Mouse (Mus musculus): ENCODE data around the gene Asprv1. TPM values are rescaled to one million over a fixed set of nuclear protein-coding genes. Genes with fewer than 3 reads are reported as not detected.
A peak's percentile ranks its signal among the peaks of the same experiment; 100 is the strongest.

Asprv1 gene
- 1 to 10 TPM; 1.5 to 1.7 TPM for total RNA-seq (2021)
- long read RNA-seq, experiment 1, partial matches to known transcripts = 0 of 1 reads
- long read RNA-seq, experiment 1, other reads (novel, unspliced or antisense) = 0 of 1 reads
- long read RNA-seq, experiment 2, partial matches to known transcripts = 0 of 1 reads
- long read RNA-seq, experiment 2, other reads (novel, unspliced or antisense) = 0 of 1 reads

- DNase-seq (ENCODE audit: low spot score in 2 of 2) = no peak
- intact Hi-C loops (cut with DNase I) = no loop called here
Observed at GRCm38 (mm10) chr6:86627946-86628345, at the start of gene Asprv1. Gene Asprv1 (plus strand): TSS chr6:86628164.

GRCm38 (mm10) chr6:86578396-86578795, 49.6 kb upstream of the Asprv1 start:
- no peak for DNase-seq (ENCODE audit: low spot score in 2 of 2)
- intact Hi-C loops (cut with DNase I) = no loop called here

DNA sequence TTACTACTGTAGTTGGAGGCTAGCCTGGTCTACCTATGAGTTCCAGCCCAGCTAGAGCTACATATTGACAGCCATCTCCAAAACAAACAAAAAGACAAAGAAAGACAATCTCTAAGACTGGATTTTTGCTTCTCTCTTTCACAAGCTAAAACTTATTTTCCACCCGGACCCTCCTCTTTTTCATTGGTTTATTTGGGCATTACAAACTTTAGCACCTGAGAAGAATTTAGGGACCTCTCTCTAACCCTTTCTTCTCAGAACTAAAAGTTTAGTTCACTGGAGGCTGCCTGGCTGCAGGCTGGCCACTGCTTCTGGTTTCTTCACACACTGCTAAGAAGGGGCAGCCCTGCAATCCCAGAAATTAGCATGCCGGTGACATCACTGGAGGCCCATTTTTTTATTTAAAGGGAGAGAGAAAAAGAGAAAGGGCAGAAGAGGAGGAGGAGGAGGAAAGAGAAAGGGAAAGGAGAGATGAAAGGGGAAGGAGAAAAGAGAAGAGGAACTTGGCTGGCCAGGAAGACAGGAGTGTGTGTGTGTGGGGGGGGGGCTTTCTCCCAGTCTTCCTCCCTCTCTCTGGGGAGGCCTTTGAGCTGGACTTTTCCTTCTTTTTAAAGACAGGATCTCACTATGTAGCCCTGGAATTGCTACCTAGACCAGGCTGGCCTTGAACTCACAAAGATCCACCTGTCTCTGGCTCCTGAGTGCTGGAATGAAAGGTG, 48.7 kb upstream of the Asprv1 start:
- intact Hi-C loops (cut with DNase I) = no loop called here
- no peak for DNase-seq (ENCODE audit: low spot score in 2 of 2)

DNA sequence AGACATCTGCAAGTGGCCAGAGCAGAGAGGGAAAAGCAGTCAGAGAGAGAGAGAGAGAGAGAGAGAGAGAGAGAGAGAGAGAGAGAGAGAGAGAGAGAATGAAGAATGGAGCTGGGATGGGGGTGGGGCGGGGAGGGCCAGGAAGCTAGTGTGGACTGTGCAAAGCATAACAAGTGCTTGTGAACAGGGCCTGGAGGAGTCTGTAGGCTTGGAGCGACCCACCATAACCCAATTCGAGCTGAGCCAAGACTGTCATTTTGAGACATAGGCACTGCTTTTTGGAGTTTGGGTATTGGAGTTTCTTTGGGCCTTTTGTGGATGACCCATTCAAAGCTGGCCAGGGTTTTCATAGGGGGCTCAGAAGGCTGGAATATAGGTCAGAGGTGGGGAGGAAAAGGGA, 48.0 kb upstream of the Asprv1 start:
- intact Hi-C loops (cut with DNase I) = no loop called here
- DNase-seq (ENCODE audit: low spot score in 2 of 2) = no peak

- DNase-seq (ENCODE audit: low spot score in 2 of 2) = no peak
- intact Hi-C loops (cut with DNase I) = no loop called here
Observed at GRCm38 (mm10) chr6:86583141-86583540, 44.8 kb upstream of the Asprv1 start.

- intact Hi-C loops (cut with DNase I) = no loop called here
- no peak for DNase-seq (ENCODE audit: low spot score in 2 of 2)
Observed at GRCm38 (mm10) chr6:86583601-86584215, 44.3 kb upstream of the Asprv1 start.

DNA sequence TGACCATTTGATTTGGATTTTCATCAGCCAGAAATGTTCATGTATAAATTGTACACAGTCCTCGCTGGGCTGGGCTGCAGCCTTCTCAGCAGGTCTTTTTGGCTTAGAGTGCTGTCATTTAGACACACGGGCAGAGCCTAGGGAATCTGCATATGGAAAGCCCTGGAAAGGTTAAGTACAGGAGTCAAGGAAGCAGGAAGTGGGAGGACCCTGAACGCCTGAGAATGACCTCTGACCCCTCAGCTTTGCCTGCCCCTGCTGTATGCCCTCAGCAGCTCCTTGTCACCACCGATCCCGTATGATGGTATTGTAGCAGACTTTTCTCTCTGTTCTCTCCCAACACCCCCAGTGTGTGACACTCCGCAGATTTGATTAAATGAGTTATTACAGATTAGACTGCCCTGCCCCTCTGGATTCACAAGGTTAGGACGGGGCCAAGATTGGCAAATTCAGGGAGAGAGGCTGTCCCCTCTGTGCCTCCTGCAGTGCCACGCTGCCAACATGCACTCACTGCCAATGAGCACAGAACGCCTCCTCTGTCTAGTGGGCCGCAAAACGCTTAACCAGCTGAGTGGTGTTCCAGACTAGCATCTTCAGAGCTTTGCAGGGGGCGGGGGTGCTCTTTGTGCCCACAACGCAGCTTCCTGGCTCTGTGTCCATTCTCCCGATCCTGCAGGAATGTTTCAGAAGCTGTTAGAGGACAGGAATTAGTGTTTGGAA, 43.5 kb upstream of the Asprv1 start:
- intact Hi-C loops (cut with DNase I) = no loop called here
- DNase-seq (ENCODE audit: low spot score in 2 of 2) = peak; percentile 79 to 93

DNA sequence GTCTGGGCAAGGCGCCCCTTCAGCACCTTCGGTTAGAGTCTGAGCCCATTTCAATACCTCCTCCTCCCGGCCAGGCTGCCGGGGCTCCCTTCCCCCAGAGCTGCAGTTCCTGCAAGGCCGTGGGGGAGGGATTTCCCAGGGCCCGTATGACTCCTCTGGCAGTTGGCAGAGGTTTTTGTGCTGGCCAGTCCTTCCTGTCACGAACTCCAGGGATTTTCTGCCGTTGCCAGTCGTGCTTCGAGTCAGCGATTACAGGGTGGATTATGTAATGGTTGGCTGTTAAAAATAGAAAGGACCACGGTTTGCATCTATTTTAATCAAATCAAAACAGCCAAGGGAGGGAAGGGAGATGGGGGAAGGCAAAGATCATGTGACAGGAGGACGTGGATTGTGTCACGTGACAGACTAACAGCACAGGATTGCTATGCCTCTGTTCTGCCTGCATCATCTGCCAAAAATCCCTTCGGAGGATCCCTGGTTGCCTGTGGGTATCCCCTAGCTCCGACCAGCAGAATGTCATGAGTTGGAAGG, 42.8 kb upstream of the Asprv1 start:
- intact Hi-C loops (cut with DNase I) = no loop called here
- DNase-seq (ENCODE audit: low spot score in 2 of 2) = peak; percentile 82 to 96

GRCm38 (mm10) chr6:86586070-86586469, 41.9 kb upstream of the Asprv1 start:
- DNase-seq (ENCODE audit: low spot score in 2 of 2) = no peak
- intact Hi-C loops (cut with DNase I) = no loop called here

DNA sequence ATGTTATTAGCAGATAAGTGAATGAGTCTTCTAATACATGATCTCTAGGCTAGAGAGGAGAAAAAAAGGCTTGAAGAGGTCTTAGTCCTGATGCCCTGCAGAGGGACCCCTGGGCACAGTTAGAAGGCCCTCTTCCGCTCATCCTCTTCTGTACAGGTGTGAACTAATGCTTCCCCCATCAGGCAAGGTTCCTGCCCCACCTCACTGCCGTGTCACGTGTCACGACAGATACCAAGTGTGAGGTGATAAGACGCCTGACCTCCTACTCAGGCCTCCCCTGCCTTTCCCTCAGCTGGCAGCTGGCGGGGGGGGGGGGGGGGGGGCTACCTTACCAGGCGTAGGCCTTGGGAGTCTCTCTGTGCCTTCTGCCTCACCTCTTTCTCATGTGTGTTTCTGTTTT, 39.5 kb upstream of the Asprv1 start:
- intact Hi-C loops (cut with DNase I) = no loop called here

DNA sequence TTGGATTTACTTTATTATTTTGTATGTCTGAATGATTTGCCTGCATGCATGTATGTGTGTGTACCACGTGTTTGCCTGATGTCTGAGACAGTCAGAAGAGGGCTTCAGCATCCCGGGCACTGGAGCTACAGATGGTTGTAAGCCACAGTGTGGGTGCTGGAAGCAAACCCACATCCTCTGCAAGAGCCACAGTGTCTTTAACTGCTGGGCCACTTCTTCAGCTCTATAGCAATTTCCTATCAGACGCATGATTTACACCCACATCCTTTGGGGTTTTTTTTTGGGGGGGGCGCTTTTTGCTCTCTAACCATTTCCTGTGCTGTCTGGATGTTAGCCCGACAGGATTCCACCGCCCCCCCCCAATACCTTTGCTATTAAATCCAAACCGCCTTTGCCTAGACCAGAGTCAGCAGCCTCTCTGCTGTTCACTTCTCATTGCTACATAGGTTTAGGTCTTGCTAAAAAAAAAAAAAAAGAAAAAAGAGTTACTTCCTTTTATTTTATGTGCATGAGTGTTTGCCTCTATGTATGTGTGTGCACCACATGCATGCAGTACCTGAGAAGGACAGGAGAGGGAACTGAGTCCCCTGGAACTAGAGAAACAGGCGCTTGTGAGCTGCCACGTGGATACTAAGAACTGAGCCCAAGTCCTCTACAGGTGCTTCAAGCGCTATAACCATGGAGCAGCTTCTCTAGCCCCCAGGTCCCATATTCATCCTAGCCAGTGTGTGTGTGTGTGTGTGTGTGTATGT, 34.6 kb upstream of the Asprv1 start:
- intact Hi-C loops (cut with DNase I) = no loop called here
- DNase-seq (ENCODE audit: low spot score in 2 of 2) = no peak

More for the DNA sequence above, 39.5 kb upstream of the Asprv1 start:
- DNase-seq (ENCODE audit: low spot score in 2 of 2) = no peak

GRCm38 (mm10) chr6:86594636-86595035, 33.3 kb upstream of the Asprv1 start:
- intact Hi-C loops (cut with DNase I) = loop anchor here (5.0 kb wide), 1 partner anchor 43 kb away; no protein-coding TSS in a partner anchor
- DNase-seq (ENCODE audit: low spot score in 2 of 2) = no peak

GRCm38 (mm10) chr6:86595865-86596440, 32.0 kb upstream of the Asprv1 start:
- DNase-seq (ENCODE audit: low spot score in 2 of 2) = no peak
- intact Hi-C loops (cut with DNase I) = loop anchor here (5.0 kb wide), 1 partner anchor 41 kb away; no protein-coding TSS in a partner anchor

- no peak for DNase-seq (ENCODE audit: low spot score in 2 of 2)
- intact Hi-C loops (cut with DNase I) = loop anchor here (5.0 kb wide), 1 partner anchor 39 kb away; no protein-coding TSS in a partner anchor
Observed at GRCm38 (mm10) chr6:86598742-86599193, 29.2 kb upstream of the Asprv1 start.

DNA sequence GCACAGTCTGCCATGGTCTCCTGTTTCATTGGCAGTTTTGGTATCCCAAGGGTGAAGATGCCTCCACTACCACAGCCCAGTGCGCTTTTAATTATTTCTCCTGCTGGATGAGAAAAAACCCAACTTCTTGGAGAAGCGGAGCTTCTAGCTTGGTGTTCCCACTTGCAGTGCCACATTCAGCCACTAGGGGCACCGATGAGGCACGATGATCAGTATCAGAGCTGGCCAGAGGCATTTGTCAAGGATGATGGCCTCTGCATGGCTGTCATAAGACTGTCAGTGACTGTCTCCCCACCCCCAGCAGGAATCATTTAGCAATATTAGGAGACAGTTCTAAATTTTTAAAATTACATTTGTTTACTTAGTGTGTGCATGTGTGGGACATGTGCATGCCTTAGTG, 28.8 kb upstream of the Asprv1 start:
- intact Hi-C loops (cut with DNase I) = loop anchor here (5.0 kb wide), 1 partner anchor 38 kb away; no protein-coding TSS in a partner anchor

DNA sequence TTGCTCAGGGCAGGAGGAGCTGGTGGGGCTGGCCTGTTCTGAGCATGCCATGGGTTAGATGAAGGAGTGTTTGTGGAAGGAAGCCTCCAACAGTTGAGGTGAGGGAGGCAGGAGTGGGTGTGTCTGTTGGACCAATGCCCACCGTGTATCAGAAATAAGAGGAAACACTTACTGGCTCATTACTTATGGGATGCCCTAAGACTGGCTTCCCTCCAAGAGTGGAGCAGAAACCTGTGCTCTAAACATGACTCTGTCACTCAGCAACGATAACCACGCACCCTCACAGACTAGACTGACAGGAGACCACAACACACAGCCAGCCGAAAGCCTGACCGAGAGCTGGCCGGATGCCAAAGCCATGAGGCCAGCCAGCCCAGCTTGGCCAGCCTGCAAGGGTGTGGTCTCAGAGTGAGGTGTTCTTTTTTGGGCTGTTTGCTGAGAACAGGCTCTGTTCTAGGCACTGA, 28.0 kb upstream of the Asprv1 start:
- intact Hi-C loops (cut with DNase I) = loop anchor here (5.0 kb wide), 1 partner anchor 37 kb away; no protein-coding TSS in a partner anchor
- no peak for DNase-seq (ENCODE audit: low spot score in 2 of 2)

More for the DNA sequence above, 28.8 kb upstream of the Asprv1 start:
- peak; percentile 88 to 92 for DNase-seq (ENCODE audit: low spot score in 2 of 2)

DNA sequence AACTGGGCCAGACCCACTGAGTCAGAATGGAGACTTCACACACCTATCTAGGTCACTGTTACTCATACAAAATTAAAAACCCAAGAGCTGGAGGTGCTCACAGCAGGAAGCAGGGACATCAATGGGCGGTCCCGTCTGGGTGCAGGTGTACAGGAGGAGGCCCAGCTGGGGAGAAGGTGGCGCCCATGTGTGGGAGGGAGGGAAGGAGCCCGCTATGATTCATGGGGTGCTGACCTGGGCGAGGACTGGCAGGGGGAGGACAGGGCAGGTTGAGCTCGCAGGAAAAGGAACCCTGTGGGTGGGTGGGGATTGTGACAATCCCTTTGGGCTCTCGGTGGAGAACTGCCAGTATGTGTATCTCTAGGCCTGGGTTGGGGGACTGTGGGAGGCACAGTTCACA, 22.7 kb upstream of the Asprv1 start:
- no peak for DNase-seq (ENCODE audit: low spot score in 2 of 2)
- intact Hi-C loops (cut with DNase I) = no loop called here

DNA sequence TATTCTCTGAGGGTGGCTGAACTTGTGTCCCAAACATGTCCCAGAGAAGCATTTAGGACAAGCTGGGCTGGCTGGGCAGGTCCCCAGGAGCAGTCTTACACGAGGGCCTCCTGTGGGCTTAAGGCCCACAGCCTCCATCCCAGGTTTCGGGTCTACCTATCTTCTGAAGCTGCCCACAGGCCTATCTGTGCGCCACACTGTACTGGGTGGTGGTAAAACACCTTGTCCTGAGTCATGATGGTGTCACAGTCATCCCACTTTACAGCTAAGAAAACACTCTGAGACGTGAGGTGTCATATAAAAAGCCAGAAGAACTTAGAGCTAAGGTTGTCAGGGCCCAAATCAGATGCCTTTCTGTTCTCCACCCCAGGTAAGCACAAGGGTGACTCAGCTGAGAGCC, 21.7 kb upstream of the Asprv1 start:
- DNase-seq (ENCODE audit: low spot score in 2 of 2) = no peak
- intact Hi-C loops (cut with DNase I) = no loop called here

Data from left cerebral cortex, postnatal 14 days (tissue).